Mouse (Mus musculus) brain, embryonic 14.5 days (tissue): ENCODE data around the gene Psme1.

Experiments used
- CTCF ChIP-seq: fragments of 200-500 bp; IDR thresholded peaks from 2 replicates; pipeline ENCODE4 v1.5.1; 2012; ENCODE audit warnings: inconsistent platforms, mild to moderate bottlenecking, moderate library complexity, borderline replicate concordance; ENCODE audit not compliant: insufficient read depth, insufficient read length; ENCODE audit errors: extremely low read depth
- POLR2A ChIP-seq: fragments of 200-500 bp; IDR thresholded peaks from 2 replicates; pipeline ENCODE4 v1.6.1; 2012; ENCODE audit warnings: mild to moderate bottlenecking, inconsistent platforms, borderline replicate concordance; ENCODE audit not compliant: poor library complexity, insufficient read depth, insufficient read length, severe bottlenecking; ENCODE audit errors: extremely low read depth

DNA sequence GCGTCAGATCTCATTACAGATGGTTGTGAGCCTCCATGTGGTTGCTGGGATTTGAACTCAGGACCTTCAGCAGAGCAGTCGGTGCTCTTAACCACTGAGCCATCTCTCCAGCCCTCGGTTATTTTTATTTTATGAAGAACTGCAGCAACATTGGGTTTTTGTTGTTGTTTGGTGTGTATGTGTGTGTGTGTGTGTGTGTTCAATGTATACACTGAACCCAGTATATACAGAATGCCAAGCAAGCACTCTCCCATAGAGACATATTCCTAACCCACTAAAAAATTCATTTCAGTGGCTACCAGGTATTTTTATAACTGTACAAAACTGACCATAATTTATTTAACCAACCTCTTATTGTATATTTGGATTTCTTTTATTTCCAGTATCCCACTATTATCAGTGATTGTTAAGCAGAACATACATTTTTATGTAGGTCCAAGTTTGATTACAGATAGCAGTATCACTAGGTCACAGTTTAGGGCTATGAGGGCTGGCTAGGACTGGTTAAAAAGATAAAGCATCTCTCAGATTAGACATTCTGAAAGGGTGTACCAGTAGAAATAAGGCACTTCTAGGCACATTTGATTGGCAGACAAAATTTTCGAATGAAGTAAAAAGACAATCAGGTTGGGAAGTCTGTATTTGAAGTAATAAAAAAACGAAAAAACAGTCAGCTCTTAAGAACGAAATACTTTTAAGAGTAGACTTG lies 19.0 kb upstream of the Psme1 start:
- TF ChIP-seq CTCF = no peak
- no peak for TF ChIP-seq POLR2A
